Mouse (Mus musculus) olfactory bulb, adult 2 months (tissue): Measurements from ENCODE around the gene Rasgef1b.

Experiments used
- CTCF ChIP-seq: fragments of 200-500 bp; IDR thresholded peaks from 2 replicates; pipeline ENCODE4 v1.5.1; 2012; ENCODE audit warnings: low read depth, mild to moderate bottlenecking, low read length, moderate library complexity; ENCODE audit not compliant: insufficient read depth
- POLR2A ChIP-seq: fragments of 200-500 bp; IDR thresholded peaks from 2 replicates; pipeline ENCODE4 v1.6.1; 2012; ENCODE audit warnings: mild to moderate bottlenecking, low read depth, low read length, moderate library complexity; ENCODE audit not compliant: insufficient read depth

DNA sequence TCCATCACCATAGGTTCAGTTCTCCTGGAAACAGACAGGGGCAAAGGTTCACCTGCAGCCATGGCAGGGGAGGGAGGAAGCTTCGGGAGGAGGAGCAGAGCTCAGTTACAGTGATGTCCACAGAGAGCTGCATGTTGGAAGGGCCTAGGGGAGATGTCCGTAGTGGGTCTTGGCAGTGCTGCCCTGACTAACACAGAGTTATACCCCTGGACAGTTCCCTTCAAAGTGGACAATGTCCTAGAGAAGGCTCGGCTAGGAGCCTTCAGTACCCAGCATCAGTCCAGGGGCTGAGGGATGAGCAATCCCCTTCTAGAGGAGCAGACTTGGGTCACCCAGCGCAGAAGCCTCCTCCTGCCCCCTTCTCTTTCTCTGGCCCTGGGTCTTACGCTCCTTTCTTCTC is 121.3 kb downstream of the Rasgef1b start:
- TF ChIP-seq CTCF (no peak), POLR2A (no peak)
